Mouse (Mus musculus) left cerebral cortex, postnatal 10 days (tissue): Measurements from ENCODE around the gene Tbx15. TPM values are rescaled to one million over a fixed set of nuclear protein-coding genes. Genes with fewer than 3 reads are reported as not detected.

Experiments used
- DNase-seq, 2 experiments: peaks; one replicate each; pipeline ENCODE4 v3.0.0; 2021 to 2022; ENCODE audit warnings: low spot score in 2 of 2, mixed read lengths in 1 of 2; ENCODE audit errors: extremely low spot score in 1 of 2
- intact Hi-C: fragments of 180-260 bp; cut with DNase I; formaldehyde crosslinking; loops from one replicate; pipeline ENCODE4 v1.15.1; 2025
- microRNA-seq: library from miRNA; unstranded; fragments of <30 nt; microRNA quantifications from one replicate; pipeline ENCODE4 v1.2.0, GENCODE M21; 2022
- total RNA-seq, 2 experiments: library from RNA; stranded (reverse); gene quantifications; 2 replicates each; pipeline ENCODE4 v1.2.3; 2021

The Tbx15 gene
- total RNA-seq, 2 experiments from 2014 or later, result 1.3 to 1.6 TPM

DNA sequence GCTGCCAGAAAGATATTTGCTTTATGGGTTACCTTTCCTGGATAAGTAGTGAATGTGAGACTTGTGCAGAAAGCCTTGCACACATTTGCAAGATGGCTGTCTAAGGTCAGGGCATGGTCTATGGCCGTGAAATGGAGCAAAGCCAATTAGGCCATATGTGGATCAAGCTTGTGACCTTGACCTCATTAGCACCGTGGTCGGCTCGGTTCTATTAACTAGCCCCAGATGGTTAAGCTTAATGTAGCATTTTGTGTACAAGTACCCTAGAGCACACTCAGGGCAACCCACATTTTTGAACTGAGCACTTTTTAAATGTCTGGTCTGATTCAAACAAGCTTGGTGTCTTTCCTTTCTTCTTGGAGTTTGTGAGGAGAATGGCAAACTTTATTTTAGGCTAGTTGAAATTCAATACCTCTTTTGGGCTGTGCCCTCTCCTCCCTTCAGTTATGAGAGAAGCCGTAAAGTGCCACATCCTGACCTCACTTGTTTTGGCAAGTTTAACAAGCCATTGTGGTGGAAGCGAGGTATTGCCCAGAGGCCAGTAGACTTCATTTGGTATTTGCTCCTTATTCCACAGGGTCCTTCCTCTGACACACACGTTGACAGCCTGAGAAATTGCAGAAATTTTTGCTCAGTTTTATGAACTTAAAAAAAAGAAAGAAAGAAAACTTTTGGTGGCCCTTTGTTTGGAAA, 71.9 kb downstream of the Tbx15 start:
- intact Hi-C loops, result no loop called here
- no peak for DNase-seq

DNA sequence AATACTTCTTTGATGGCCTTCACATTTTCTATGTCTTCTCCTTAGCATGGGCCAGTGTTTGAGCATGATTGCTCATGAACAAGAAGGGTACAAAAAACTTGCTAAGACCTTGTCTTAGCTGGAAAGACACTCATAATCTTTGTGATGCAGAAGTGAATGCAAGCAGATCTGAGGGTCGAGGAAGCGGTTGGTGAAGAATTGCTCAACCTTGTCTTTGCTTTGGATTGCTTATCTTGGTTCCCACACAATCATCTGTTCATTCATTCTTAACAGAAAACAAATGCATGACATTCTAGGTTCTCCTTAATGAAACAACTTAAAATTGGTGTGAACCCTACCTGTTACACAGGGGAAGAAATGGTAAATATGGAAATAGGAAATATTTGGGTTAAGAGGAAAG, 82.2 kb downstream of the Tbx15 start:
- DNase-seq, result no peak
- intact Hi-C loops, result no loop called here

DNA sequence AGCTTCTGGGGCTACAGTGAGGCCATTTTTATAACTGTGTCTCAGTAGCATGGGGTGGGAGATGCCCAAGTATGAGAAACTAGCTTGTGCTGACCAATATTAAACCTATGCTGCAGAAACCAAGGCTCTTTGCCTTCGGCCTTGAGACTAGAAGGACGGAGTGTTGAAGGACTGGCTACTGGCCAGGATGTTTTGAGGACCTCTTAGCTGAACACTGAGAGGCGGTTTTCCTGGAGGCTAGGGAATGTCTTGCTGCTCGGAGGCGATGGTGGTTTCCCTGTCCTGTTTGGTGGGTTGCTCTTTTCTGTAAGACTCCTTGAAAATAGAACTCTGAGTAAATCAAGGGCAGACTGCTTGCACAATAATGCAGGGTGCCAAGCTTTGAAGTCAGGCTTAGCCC, 89.1 kb downstream of the Tbx15 start:
- intact Hi-C loops, result no loop called here

DNA sequence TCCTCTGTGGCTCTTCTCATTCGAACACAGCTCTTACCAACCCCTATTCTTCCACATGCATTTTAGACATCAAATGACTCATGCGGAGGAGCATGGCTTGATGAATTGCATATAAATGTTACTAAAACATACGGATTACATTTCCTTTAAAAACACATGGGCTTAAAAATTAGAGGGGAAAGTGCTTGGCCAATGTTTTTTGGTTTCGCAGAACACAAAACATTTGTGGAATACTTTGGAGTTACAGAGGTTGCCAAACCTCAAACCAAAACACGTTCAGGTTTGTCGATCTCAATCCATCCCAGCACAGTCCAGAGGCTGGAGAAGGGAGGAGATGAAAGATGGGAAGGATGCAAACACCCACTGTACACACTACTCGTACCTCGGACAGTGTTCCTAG, 90.9 kb downstream of the Tbx15 start:
- intact Hi-C loops, result no loop called here
- no peak for DNase-seq

More for the DNA sequence above, 89.1 kb downstream of the Tbx15 start:
- DNase-seq, result no peak

DNA sequence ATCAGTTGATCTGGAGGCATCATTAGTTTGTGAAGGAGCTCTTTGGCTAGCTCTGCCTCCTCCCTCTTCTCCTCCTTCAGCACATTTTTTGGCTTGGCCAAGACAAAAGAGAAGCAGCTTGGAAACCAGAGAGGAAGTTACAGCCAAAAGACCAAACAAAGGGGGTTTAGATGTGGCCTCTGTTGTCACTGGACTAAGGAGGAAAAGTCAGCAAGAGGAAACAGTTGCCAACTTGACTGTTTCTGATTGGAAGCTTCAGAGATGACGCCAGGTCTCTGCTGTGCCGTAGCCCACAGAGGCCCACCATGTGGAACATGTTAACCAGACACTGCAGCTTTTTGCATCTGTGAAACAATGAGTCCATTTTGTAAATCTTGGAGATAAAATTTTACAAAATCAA, 96.7 kb downstream of the Tbx15 start:
- no peak for DNase-seq
- intact Hi-C loops, result no loop called here

DNA sequence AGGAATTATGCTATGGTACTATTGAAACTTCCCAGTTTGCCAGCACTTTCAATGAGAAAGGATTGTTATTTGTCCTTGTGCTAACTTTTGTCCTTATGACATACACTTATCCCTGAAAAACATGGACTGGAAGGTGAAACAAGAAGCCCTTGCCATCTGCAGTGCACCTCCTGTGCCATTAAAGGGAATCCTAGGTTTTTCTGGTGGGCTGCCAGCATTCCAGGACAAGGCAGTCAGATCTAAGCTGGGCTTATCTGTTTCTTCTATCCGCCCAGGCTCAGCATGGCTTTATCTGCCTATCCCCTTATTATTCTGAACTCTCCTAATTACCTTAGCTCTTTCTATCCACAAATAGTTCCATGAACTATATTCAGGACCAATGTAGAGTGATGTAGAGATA, 98.6 kb downstream of the Tbx15 start:
- DNase-seq, result no peak
- intact Hi-C loops, result no loop called here

DNA sequence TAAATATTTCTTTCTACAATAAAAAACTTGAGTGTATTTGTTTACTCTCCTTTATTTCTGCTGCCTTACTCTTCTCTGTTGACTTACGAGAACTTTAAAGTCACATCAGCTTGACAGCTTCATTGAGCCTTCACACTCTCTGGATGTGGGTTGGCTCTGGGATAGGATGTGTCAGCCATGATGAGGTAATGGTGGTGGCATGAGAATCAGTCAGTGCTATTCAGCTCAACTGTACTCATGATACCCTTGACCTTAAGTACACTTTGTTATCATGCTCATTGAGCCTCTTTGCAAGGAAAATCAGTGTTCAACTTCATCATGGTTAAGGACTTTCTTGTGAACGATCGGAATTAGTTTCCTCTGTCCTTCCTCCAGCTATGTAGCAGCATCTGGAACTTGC, 99.8 kb downstream of the Tbx15 start:
- intact Hi-C loops, result no loop called here

DNA sequence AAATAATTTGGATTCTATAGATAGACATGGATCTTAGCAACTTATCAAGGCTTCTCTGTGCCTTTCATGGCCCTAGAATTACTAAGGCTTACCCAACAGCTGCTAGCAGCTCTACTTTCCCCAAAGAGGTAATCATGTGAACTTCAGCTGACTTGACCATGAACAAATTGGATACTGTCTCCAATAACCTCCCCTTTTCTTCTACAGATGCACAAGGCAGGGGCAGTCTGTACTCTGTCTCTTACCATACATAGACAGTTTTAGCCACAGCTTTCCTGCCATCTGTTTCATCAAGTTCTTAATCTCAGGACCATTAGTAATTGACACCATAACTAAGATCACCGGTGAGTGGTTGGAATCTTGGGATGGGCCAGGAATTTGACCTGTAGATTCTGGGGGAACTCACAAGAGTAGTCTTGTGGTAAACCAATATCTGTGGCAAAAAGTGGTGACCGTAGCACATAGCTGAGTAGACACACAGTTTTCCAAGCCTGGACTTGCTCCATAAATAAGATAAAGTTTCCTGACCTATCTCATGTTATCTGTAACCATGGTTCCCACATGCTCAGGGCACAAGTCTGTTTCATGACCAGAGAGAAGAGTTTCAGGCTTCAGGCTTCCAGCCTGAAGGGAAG, 139.6 kb downstream of the Tbx15 start:
- intact Hi-C loops, result no loop called here
- DNase-seq, result no peak

More for the DNA sequence above, 99.8 kb downstream of the Tbx15 start:
- no peak for DNase-seq

DNA sequence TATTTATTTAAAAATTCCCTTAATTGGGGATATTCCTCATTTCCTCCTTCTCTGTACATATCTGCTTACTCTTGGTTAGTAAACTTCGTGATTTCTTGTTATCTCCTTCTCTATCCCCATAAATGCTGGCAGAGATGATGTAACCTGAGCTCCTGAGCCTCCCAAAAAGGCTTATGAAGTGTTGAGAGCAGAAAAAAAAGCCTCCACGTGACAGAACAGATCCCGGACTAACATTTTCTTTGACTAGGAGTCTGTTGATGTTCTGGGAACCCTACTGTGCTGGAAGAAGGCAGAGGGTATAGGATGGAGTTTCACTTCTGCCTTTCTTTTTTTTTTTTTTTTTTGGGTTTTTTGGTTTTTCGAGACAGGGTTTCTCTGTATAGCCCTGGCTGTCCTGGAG, 146.9 kb downstream of the Tbx15 start:
- intact Hi-C loops, result no loop called here
- DNase-seq, result no peak

Small RNA genes lying within 50 kb of the gene (microRNA-seq; reads per million reads assigned to microRNA genes)
- not detected for gene Mir6481

Other genes with a start within 250 kb of the Tbx15 start
- gene Wars2, start 99.3 kb upstream of the Tbx15 start, total RNA-seq, result 1 to 10 TPM; 6.9 to 8.1 TPM